13 mouse cellular contexts compared by ENCODE assay signal in genomic region chr6:86765637-86766059, GRCm38 (mm10). TPM values are rescaled to one million over a fixed set of nuclear protein-coding genes. Genes with fewer than 3 reads are reported as not detected.
A peak's percentile ranks its signal among the peaks of the same experiment; 100 is the strongest.
DNase-seq lines count a peak whose midpoint lies in the region; ATAC-seq lines count a peak whose summit lies in the region.
"Had no signal": no experiment of that assay in that cellular context is flagged by ENCODE, and none has a peak within 500 bp of the region (broad histone marks: within the 10 kb centered on the region; RNA-seq: fewer than 3 reads in every experiment).

No protein-coding gene starts in this region.

- no peak overlapping the region for H3K4me2 ChIP-seq in intestine, embryonic 14.5 days (ENCODE audit: low read length)
- peak overlapping the region; percentile 27 for H3K4me2 ChIP-seq in liver, embryonic 15.5 days
- H3K4me2 ChIP-seq in stomach, embryonic 14.5 days (replicated peaks; ENCODE audit: low read depth, low read length) = no peak overlapping the region
- no peak overlapping the region for H3K4me2 ChIP-seq in midbrain, embryonic 16.5 days (ENCODE audit: low read length)
- H3K4me2 ChIP-seq: hindbrain, embryonic 12.5 days; neural tube, embryonic 15.5 days had no signal

- H3K9ac ChIP-seq in intestine, embryonic 14.5 days (ENCODE audit: low read length) = no peak overlapping the region
- no peak overlapping the region for H3K9ac ChIP-seq in liver, embryonic 15.5 days
- H3K9ac ChIP-seq in stomach, embryonic 14.5 days (replicated peaks; ENCODE audit: low read depth, low read length) = no peak overlapping the region
- H3K9ac ChIP-seq in midbrain, embryonic 16.5 days (ENCODE audit: low read depth, low read length) = no peak overlapping the region
- H3K9ac ChIP-seq: hindbrain, embryonic 12.5 days; neural tube, embryonic 15.5 days had no signal

- no peaks in the 10 kb centered on the region for H3K27me3 ChIP-seq in intestine, embryonic 14.5 days (replicated peaks; ENCODE audit: control insufficient read depth, insufficient read depth, low read length)
- no peaks in the 10 kb centered on the region for H3K27me3 ChIP-seq in liver, embryonic 15.5 days
- H3K27me3 ChIP-seq in stomach, embryonic 14.5 days (ENCODE audit: control insufficient read depth, insufficient read depth, low read length) = no peaks in the 10 kb centered on the region
- no peaks in the 10 kb centered on the region for H3K27me3 ChIP-seq in midbrain, embryonic 16.5 days (ENCODE audit: control insufficient read depth, insufficient read depth, low read depth, low read length)
- H3K27me3 ChIP-seq: hindbrain, embryonic 12.5 days; neural tube, embryonic 15.5 days had no signal

- no peak overlapping the region for H3K4me3 ChIP-seq in intestine, embryonic 14.5 days (ENCODE audit: low read depth, low read length)
- H3K4me3 ChIP-seq in liver, embryonic 15.5 days (replicated peaks) = peak overlapping the region; percentile 7; the same call in 1 of the 2 replicates
- no peak overlapping the region for H3K4me3 ChIP-seq in stomach, embryonic 14.5 days (ENCODE audit: low read depth, low read length)
- no peak overlapping the region for H3K4me3 ChIP-seq in midbrain, embryonic 16.5 days (ENCODE audit: low read depth, low read length)
- H3K4me3 ChIP-seq: erythroblast, embryonic 14.5 days; hindbrain, embryonic 12.5 days; neural tube, embryonic 15.5 days had no signal

- ATAC-seq in intestine, embryonic 14.5 days (replicated peaks; ENCODE audit: low FRiP score, low TSS enrichment, low read depth) = peak; percentile 83
- peak; percentile 60 for ATAC-seq in liver, embryonic 15.5 days (ENCODE audit: insufficient read depth)
- peak; percentile 88 for ATAC-seq in stomach, embryonic 14.5 days (ENCODE audit: insufficient number of reproducible peaks, insufficient read depth, low FRiP score, low read depth)
- no peak for ATAC-seq in midbrain, embryonic 16.5 days

- no peaks in the 10 kb centered on the region for H3K36me3 ChIP-seq in intestine, embryonic 14.5 days (ENCODE audit: control insufficient read depth, insufficient read depth, low read length)
- H3K36me3 ChIP-seq in liver, embryonic 15.5 days (replicated peaks) = 0 out of 2 replicates have a peak, but pooled peaks cover 3% of the 10 kb centered on the region
- H3K36me3 ChIP-seq in stomach, embryonic 14.5 days (ENCODE audit: control insufficient read depth, insufficient read depth, low read length) = no peaks in the 10 kb centered on the region
- H3K36me3 ChIP-seq in midbrain, embryonic 16.5 days (ENCODE audit: control insufficient read depth, insufficient read depth, low read length) = no peaks in the 10 kb centered on the region
- H3K36me3 ChIP-seq: G1E; hindbrain, embryonic 12.5 days; neural tube, embryonic 15.5 days had no signal

- H3K4me1 ChIP-seq in intestine, embryonic 14.5 days (replicated peaks; ENCODE audit: control insufficient read depth, insufficient read depth, low read length) = no peaks in the 10 kb centered on the region
- H3K4me1 ChIP-seq in liver, embryonic 15.5 days (replicated peaks) = 0 out of 2 replicates have a peak, but pooled peaks cover 5% of the 10 kb centered on the region
- H3K4me1 ChIP-seq in stomach, embryonic 14.5 days (ENCODE audit: control insufficient read depth, insufficient read depth, low read length) = no peaks in the 10 kb centered on the region
- H3K4me1 ChIP-seq in midbrain, embryonic 16.5 days (ENCODE audit: control insufficient read depth, insufficient read depth, low read length) = no peaks in the 10 kb centered on the region
- H3K4me1 ChIP-seq: hindbrain, embryonic 12.5 days; neural tube, embryonic 15.5 days had no signal

- 54% methylated on average over 6 of the region's 6 CpGs for WGBS in intestine, embryonic 14.5 days
- WGBS in liver, embryonic 15.5 days (ENCODE audit: insufficient replicate concordance) = 37% methylated on average over 6 of the region's 6 CpGs
- 51% methylated on average over 6 of the region's 6 CpGs for WGBS in stomach, embryonic 14.5 days
- 80% methylated on average over 6 of the region's 6 CpGs for WGBS in midbrain, embryonic 16.5 days

- DNase-seq in intestine, embryonic 14.5 days (ENCODE audit: low spot score) = peak; percentile 65
- DNase-seq in kidney, adult 8-10 months = peak; percentile 72 to 89
- no peak for DNase-seq in layer of hippocampus, postnatal 14 days (ENCODE audit: low spot score in 2 of 2)
- DNase-seq in layer of hippocampus, adult 9-10 months (ENCODE audit: low spot score) = no peak
- DNase-seq: cerebellum, postnatal 10 days; gastrocnemius, postnatal 36 days had no signal

- peak overlapping the region; percentile 65; the same call in 1 of the 2 replicates for H3K27ac ChIP-seq in intestine, embryonic 14.5 days (ENCODE audit: low read depth)
- peak overlapping the region; percentile 62 for H3K27ac ChIP-seq in liver, embryonic 15.5 days (replicated peaks)
- H3K27ac ChIP-seq in stomach, embryonic 14.5 days (ENCODE audit: low read length) = peak overlapping the region; percentile 40; the same call in 1 of the 2 replicates
- H3K27ac ChIP-seq in midbrain, embryonic 16.5 days (ENCODE audit: low read length) = no peak overlapping the region
- H3K27ac ChIP-seq: hindbrain, embryonic 12.5 days; neural tube, embryonic 15.5 days had no signal

- H3K9me3 ChIP-seq in intestine, embryonic 14.5 days (ENCODE audit: control insufficient read depth, low read length) = no peaks in the 10 kb centered on the region
- no peaks in the 10 kb centered on the region for H3K9me3 ChIP-seq in liver, embryonic 15.5 days (replicated peaks)
- H3K9me3 ChIP-seq in stomach, embryonic 14.5 days (ENCODE audit: control insufficient read depth, low read depth, low read length) = no peaks in the 10 kb centered on the region
- H3K9me3 ChIP-seq in midbrain, embryonic 16.5 days (replicated peaks; ENCODE audit: control insufficient read depth, low read length, poor library complexity, severe bottlenecking) = no peaks in the 10 kb centered on the region
- H3K9me3 ChIP-seq: G1E; hindbrain, embryonic 12.5 days; neural tube, embryonic 15.5 days had no signal

RNA-seq across cellular contexts. Expression of gene Anxa4, which starts 27.7 kb away (rescaled TPM):
- 166 and 167 TPM in 2 replicates for polyA plus RNA-seq in intestine, embryonic 14.5 days (2014; fragmentation: Nextera tagmentation; extraction: Ambion mirVana)
- polyA plus RNA-seq in liver, embryonic 15.5 days (2015; fragmentation: Nextera tagmentation; extraction: Ambion mirVana) = 36.9 and 39.6 TPM in 2 replicates
- 79.7 and 93.9 TPM in 2 replicates for polyA plus RNA-seq in stomach, embryonic 14.5 days (2014; fragmentation: Nextera tagmentation; extraction: Ambion mirVana)
- 1 to 10 TPM; 2.8 to 5.8 TPM for total RNA-seq in layer of hippocampus, postnatal 14 days (2021)
- 4.6 TPM in 2 replicates for polyA plus RNA-seq in midbrain, embryonic 16.5 days (2015; fragmentation: Nextera tagmentation; extraction: Ambion mirVana)
- polyA plus RNA-seq: erythroblast, embryonic 14.5 days had no signal

RNA-seq across cellular contexts. Expression of gene Gmcl1, which starts 32.5 kb away (rescaled TPM):
- polyA plus RNA-seq in intestine, embryonic 14.5 days (2014; fragmentation: Nextera tagmentation; extraction: Ambion mirVana) = 28.2 and 31.6 TPM in 2 replicates
- 7.1 and 7.8 TPM in 2 replicates for polyA plus RNA-seq in liver, embryonic 15.5 days (2015; fragmentation: Nextera tagmentation; extraction: Ambion mirVana)
- 30.9 and 39.8 TPM in 2 replicates for polyA plus RNA-seq in stomach, embryonic 14.5 days (2014; fragmentation: Nextera tagmentation; extraction: Ambion mirVana)
- total RNA-seq in layer of hippocampus, postnatal 14 days (2021) = 10 to 100 TPM; 33.8 to 37.8 TPM
- 27.9 and 31.6 TPM in 2 replicates for polyA plus RNA-seq in midbrain, embryonic 16.5 days (2015; fragmentation: Nextera tagmentation; extraction: Ambion mirVana)

Comparison
In these comparisons a context has a peak if more than half of its experiments do, and no peak if none do; other contexts are left out.
1. DNase-seq: peak in intestine, embryonic 14.5 days (single experiment) and kidney, adult 8-10 months (2 of 2); none in layer of hippocampus, postnatal 14 days (0 of 2) and layer of hippocampus, adult 9-10 months (single experiment).